Mouse (Mus musculus) stomach, embryonic 15.5 days (tissue): ENCODE results near the gene Antxr1. TPM values are rescaled to one million over a fixed set of nuclear protein-coding genes. Genes with fewer than 3 reads are reported as not detected.

ENCODE experiments used
- ATAC-seq: fragments of 200-750 bp; cut with Nextera tagmentation; 2 replicates; pipeline ENCODE4 v1.8.0; 2017; ENCODE audit warnings: low read depth, moderate number of reproducible peaks, moderate TSS enrichment; ENCODE audit not compliant: insufficient read depth, low FRiP score
- H3K27ac ChIP-seq: fragments of 300-500 bp; sonication (generic); 2 replicates; pipeline ENCODE4 v1.5.1; 2015; ENCODE audit warnings: mild to moderate bottlenecking, inconsistent platforms
- H3K27me3 ChIP-seq: fragments of 300-500 bp; sonication (generic); replicated peaks from 2 replicates; pipeline ENCODE4 v1.6.1; 2015; ENCODE audit warnings: inconsistent platforms
- H3K36me3 ChIP-seq: fragments of 300-500 bp; sonication (generic); 2 replicates; pipeline ENCODE4 v1.6.1; 2015; ENCODE audit warnings: inconsistent platforms
- H3K4me1 ChIP-seq: fragments of 300-500 bp; sonication (generic); 2 replicates; pipeline ENCODE4 v1.6.1; 2015; ENCODE audit warnings: inconsistent platforms
- H3K4me2 ChIP-seq: fragments of 300-500 bp; sonication (generic); 2 replicates; pipeline ENCODE4 v1.6.1; 2015; ENCODE audit warnings: mild to moderate bottlenecking, inconsistent platforms
- H3K4me3 ChIP-seq: fragments of 300-500 bp; sonication (generic); replicated peaks from 2 replicates; pipeline ENCODE4 v1.5.1; 2015; ENCODE audit warnings: inconsistent platforms
- H3K9ac ChIP-seq: fragments of 300-500 bp; sonication (generic); 2 replicates; pipeline ENCODE4 v1.6.1; 2015; ENCODE audit warnings: inconsistent platforms
- H3K9me3 ChIP-seq: fragments of 300-500 bp; sonication (generic); 2 replicates; pipeline ENCODE4 v1.6.1; 2016; ENCODE audit warnings: inconsistent platforms
- WGBS: fragments of 180-500 bp; shearing (Covaris S2); methylation state at CpG from one replicate; pipeline ENCODE4 v1.1.7; 2015; 5-methylcytosine and 5-hydroxymethylcytosine counted together
- polyA plus RNA-seq: library from polyadenylated mRNA; unstranded; fragments of >200 nt; fragmentation: Nextera tagmentation; extraction: Ambion mirVana; gene quantifications from 2 replicates; pipeline ENCODE4 v1.2.1, GENCODE M21; 2015

Gene Antxr1
- 8.0 and 9.0 TPM in 2 replicates for polyA plus RNA-seq

GRCm38 (mm10) chr6:87335091-87335934, at the start of gene Antxr1:
Gene Antxr1 (minus strand): TSS chr6:87335821.
- under 1% methylated on average over 54 of the region's 54 CpGs for WGBS
- Histone ChIP-seq H3K36me3 (no peaks in the 10 kb centered on the region), H3K27me3 (no peaks in the 10 kb centered on the region), H3K4me3 (peak within 1 kb of the TSS; percentile 70), H3K9ac (peak within 1 kb of the TSS; percentile 68), H3K27ac (peak within 1 kb of the TSS; percentile 92), H3K4me1 (peaks cover 13% of the 10 kb centered on the region), H3K9me3 (no peaks in the 10 kb centered on the region), H3K4me2 (peak within 1 kb of the TSS; percentile 87)
- peak; percentile 72; the same call in 1 of the 2 replicates for ATAC-seq

- H3K4me3 ChIP-seq = peak overlapping the region; percentile 22; the same call in 1 of the 2 replicates
- no peak overlapping the region for H3K27ac ChIP-seq
- 0 out of 2 replicates have a peak, but pooled peaks cover 3% of the 10 kb centered on the region for H3K4me1 ChIP-seq
- H3K27me3 ChIP-seq = peaks cover 9% of the 10 kb centered on the region
- no peaks in the 10 kb centered on the region for H3K36me3 ChIP-seq
- peak overlapping the region; percentile 54; the same call in 1 of the 2 replicates for H3K4me2 ChIP-seq
- H3K9ac ChIP-seq = no peak overlapping the region
- no peaks in the 10 kb centered on the region for H3K9me3 ChIP-seq
- no peak for ATAC-seq
- 35% methylated on average over 5 of the region's 6 CpGs for WGBS
Observed at GRCm38 (mm10) chr6:87384761-87385160, 49.1 kb upstream of the Antxr1 start.

- no peak overlapping the region for H3K9ac ChIP-seq
- WGBS = 12% methylated on average over 24 of the region's 24 CpGs
- ATAC-seq = peak; percentile 32; the same call in 1 of the 2 replicates
Observed at GRCm38 (mm10) chr6:87383926-87384691, 48.5 kb upstream of the Antxr1 start.

GRCm38 (mm10) chr6:87373057-87373456, 37.4 kb upstream of the Antxr1 start, which contains the start of gene Gkn2:
Gene Gkn2 (plus strand): TSS chr6:87373357.
- Histone ChIP-seq H3K27me3 (no peaks in the 10 kb centered on the region), H3K4me1 (no peaks in the 10 kb centered on the region), H3K4me2 (no peak within 1 kb of the TSS), H3K9ac (no peak within 1 kb of the TSS), H3K36me3 (no peaks in the 10 kb centered on the region), H3K4me3 (no peak within 1 kb of the TSS), H3K27ac (no peak within 1 kb of the TSS), H3K9me3 (no peaks in the 10 kb centered on the region)
- 77% methylated on average over 9 of the region's 9 CpGs for WGBS
- ATAC-seq = no peak

More at GRCm38 (mm10) chr6:87383926-87384691, 48.5 kb upstream of the Antxr1 start:
- Histone ChIP-seq H3K4me1 (0 out of 2 replicates have a peak, but pooled peaks cover 3% of the 10 kb centered on the region), H3K27ac (no peak overlapping the region), H3K27me3 (peaks cover 9% of the 10 kb centered on the region), H3K4me3 (peak overlapping the region; percentile 22), H3K36me3 (no peaks in the 10 kb centered on the region), H3K9me3 (no peaks in the 10 kb centered on the region), H3K4me2 (peak overlapping the region; percentile 54)

- no peaks in the 10 kb centered on the region for H3K4me1 ChIP-seq
- H3K27me3 ChIP-seq = no peaks in the 10 kb centered on the region
- WGBS = 79% methylated on average over 5 of the region's 5 CpGs
- H3K9me3 ChIP-seq = no peaks in the 10 kb centered on the region
- H3K36me3 ChIP-seq = no peaks in the 10 kb centered on the region
- no peak for ATAC-seq
- H3K9ac ChIP-seq = no peak overlapping the region
- H3K4me3 ChIP-seq = no peak overlapping the region
- no peak overlapping the region for H3K27ac ChIP-seq
- H3K4me2 ChIP-seq = no peak overlapping the region
Observed at GRCm38 (mm10) chr6:87369223-87369622, 33.6 kb upstream of the Antxr1 start.

- no peak overlapping the region for H3K4me3 ChIP-seq
- no peaks in the 10 kb centered on the region for H3K9me3 ChIP-seq
- 42% methylated on average over 5 of the region's 5 CpGs for WGBS
- H3K4me2 ChIP-seq = no peak overlapping the region
- H3K4me1 ChIP-seq = no peaks in the 10 kb centered on the region
- no peaks in the 10 kb centered on the region for H3K36me3 ChIP-seq
- no peak overlapping the region for H3K9ac ChIP-seq
- H3K27ac ChIP-seq = no peak overlapping the region
- no peaks in the 10 kb centered on the region for H3K27me3 ChIP-seq
- ATAC-seq = peak; percentile 70; the same call in 1 of the 2 replicates
Observed at GRCm38 (mm10) chr6:87354441-87354840, 18.8 kb upstream of the Antxr1 start.

GRCm38 (mm10) chr6:87350829-87351228, 15.2 kb upstream of the Antxr1 start, which contains the start of gene Gkn1:
Gene Gkn1 (minus strand): TSS chr6:87350942.
- WGBS = 85% methylated on average over 8 of the region's 8 CpGs
- Histone ChIP-seq H3K27me3 (no peaks in the 10 kb centered on the region), H3K4me3 (no peak within 1 kb of the TSS), H3K9ac (no peak within 1 kb of the TSS), H3K36me3 (no peaks in the 10 kb centered on the region), H3K27ac (no peak within 1 kb of the TSS), H3K4me1 (no peaks in the 10 kb centered on the region), H3K4me2 (no peak within 1 kb of the TSS), H3K9me3 (no peaks in the 10 kb centered on the region)
- ATAC-seq = peak; percentile 47

- Histone ChIP-seq H3K4me3 (peak overlapping the region; percentile 70), H3K36me3 (no peaks in the 10 kb centered on the region), H3K9me3 (no peaks in the 10 kb centered on the region), H3K4me2 (peak overlapping the region; percentile 87; the same call in 1 of the 2 replicates), H3K9ac (no peak overlapping the region), H3K4me1 (peaks cover 13% of the 10 kb centered on the region), H3K27ac (no peak overlapping the region), H3K27me3 (no peaks in the 10 kb centered on the region)
- WGBS = 26% methylated on average over 6 of the region's 6 CpGs
- ATAC-seq = no peak
Observed at GRCm38 (mm10) chr6:87335935-87336295, 294 bp upstream of the Antxr1 start.

GRCm38 (mm10) chr6:87334361-87335090, 1.1 kb downstream of the Antxr1 start:
- ATAC-seq = no peak
- Histone ChIP-seq H3K4me1 (peaks cover 13% of the 10 kb centered on the region), H3K9me3 (no peaks in the 10 kb centered on the region)

GRCm38 (mm10) chr6:87332380-87332779, 3.2 kb downstream of the Antxr1 start:
- Histone ChIP-seq H3K4me1 (peaks cover 17% of the 10 kb centered on the region), H3K4me2 (peak overlapping the region; percentile 87), H3K4me3 (no peak overlapping the region), H3K27ac (no peak overlapping the region), H3K36me3 (no peaks in the 10 kb centered on the region), H3K9ac (no peak overlapping the region), H3K27me3 (no peaks in the 10 kb centered on the region), H3K9me3 (no peaks in the 10 kb centered on the region)
- WGBS = 33% methylated on average over 2 of the region's 2 CpGs
- no peak for ATAC-seq

More at GRCm38 (mm10) chr6:87334361-87335090, 1.1 kb downstream of the Antxr1 start:
- H3K27me3 ChIP-seq = no peaks in the 10 kb centered on the region
- H3K9ac ChIP-seq = peak overlapping the region; percentile 68
- H3K36me3 ChIP-seq = no peaks in the 10 kb centered on the region
- peak overlapping the region; percentile 70 for H3K4me3 ChIP-seq
- H3K4me2 ChIP-seq = peak overlapping the region; percentile 87
- WGBS = 18% methylated on average over 11 of the region's 11 CpGs
- H3K27ac ChIP-seq = peak overlapping the region; percentile 92
